Mouse (Mus musculus) heart, embryonic 11.5 days (tissue): ENCODE results near the gene Rrp1. TPM values are rescaled to one million over a fixed set of nuclear protein-coding genes. Genes with fewer than 3 reads are reported as not detected.

ENCODE experiments used
- ATAC-seq: fragments of 200-750 bp; cut with Nextera tagmentation; replicated peaks from 2 replicates; pipeline ENCODE4 v1.8.0; 2017; ENCODE audit warnings: moderate library complexity; ENCODE audit not compliant: insufficient number of reproducible peaks, low FRiP score, low TSS enrichment
- H3K27ac ChIP-seq: fragments of 300-500 bp; sonication (generic); 2 replicates; pipeline ENCODE4 v1.5.1; 2014; ENCODE audit warnings: mild to moderate bottlenecking, low read depth, low read length
- H3K27me3 ChIP-seq: fragments of 300-500 bp; sonication (generic); 2 replicates; pipeline ENCODE4 v1.6.1; 2014; ENCODE audit warnings: mild to moderate bottlenecking, low read length, mixed read lengths; ENCODE audit not compliant: control insufficient read depth, insufficient read depth
- H3K36me3 ChIP-seq: fragments of 300-500 bp; sonication (generic); 2 replicates; pipeline ENCODE4 v1.6.1; 2014; ENCODE audit warnings: mild to moderate bottlenecking, low read length, moderate library complexity, mixed read lengths; ENCODE audit not compliant: control insufficient read depth, insufficient read depth
- H3K4me1 ChIP-seq: fragments of 300-500 bp; sonication (generic); 2 replicates; pipeline ENCODE4 v1.6.1; 2014; ENCODE audit warnings: low read length; ENCODE audit not compliant: control insufficient read depth, insufficient read depth
- H3K4me2 ChIP-seq: fragments of 300-500 bp; sonication (generic); 2 replicates; pipeline ENCODE4 v1.6.1; 2014; ENCODE audit warnings: mild to moderate bottlenecking, moderate library complexity
- H3K4me3 ChIP-seq: fragments of 300-500 bp; sonication (generic); 2 replicates; pipeline ENCODE4 v1.5.1; 2014; ENCODE audit warnings: low read depth, low read length
- H3K9ac ChIP-seq: fragments of 300-500 bp; sonication (generic); 2 replicates; pipeline ENCODE4 v1.6.1; 2014; ENCODE audit warnings: mild to moderate bottlenecking, low read depth, low read length, moderate library complexity
- H3K9me3 ChIP-seq: fragments of 300-500 bp; sonication (generic); replicated peaks from 2 replicates; pipeline ENCODE4 v1.6.1; 2016; ENCODE audit warnings: low read length; ENCODE audit not compliant: control insufficient read depth
- WGBS: fragments of 180-500 bp; shearing (Covaris S2); extraction: QIAGEN DNeasy Blood & Tissue Kit; methylation state at CpG from one replicate; pipeline ENCODE4 v1.1.7; 2014; ENCODE audit not compliant: insufficient replicate concordance; 5-methylcytosine and 5-hydroxymethylcytosine counted together
- polyA plus RNA-seq: library from polyadenylated mRNA; unstranded; fragments of >200 nt; fragmentation: Nextera tagmentation; extraction: Ambion mirVana; gene quantifications from 2 replicates; pipeline ENCODE4 v1.2.1, GENCODE M21; 2014

Rrp1 gene
- polyA plus RNA-seq, 1 experiment from 2014 or later, result 176 TPM

DNA sequence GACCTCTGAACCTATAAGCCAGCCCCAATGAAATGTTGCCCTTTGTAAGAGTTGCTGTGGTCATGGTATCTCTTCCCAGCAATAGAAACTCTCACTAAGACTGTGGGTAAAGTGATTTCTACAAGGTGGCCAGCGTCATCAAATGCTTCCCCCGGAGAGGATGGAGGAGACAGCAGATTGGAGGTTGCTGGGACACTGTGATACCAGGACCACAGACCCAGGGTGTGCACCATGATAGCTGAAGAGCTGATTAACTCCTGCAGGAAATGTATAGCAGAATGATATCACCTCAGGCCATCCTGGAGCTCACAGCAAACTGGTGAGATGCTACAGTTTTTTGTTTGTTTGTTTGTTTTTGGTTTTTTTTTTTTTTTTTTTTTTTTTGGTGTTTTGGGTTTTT is 16.9 kb upstream of the Rrp1 start:
- Histone ChIP-seq H3K27me3 (no peaks in the 10 kb centered on the region), H3K4me2 (no peak overlapping the region), H3K27ac (no peak overlapping the region), H3K4me1 (peaks cover 4% of the 10 kb centered on the region), H3K4me3 (no peak overlapping the region), H3K9ac (no peak overlapping the region), H3K36me3 (peaks cover 5% of the 10 kb centered on the region; the same call in 1 of the 2 replicates), H3K9me3 (no peaks in the 10 kb centered on the region)
- 72% methylated on average over 2 of the region's 2 CpGs for WGBS
- no peak for ATAC-seq

GRCm38 (mm10) chr10:78429180-78429579 is 16.3 kb upstream of the Rrp1 start:
- H3K4me1 ChIP-seq, result peaks cover 4% of the 10 kb centered on the region
- WGBS, result 86% methylated on average over 5 of the region's 5 CpGs
- ATAC-seq, result no peak
- no peak overlapping the region for H3K27ac ChIP-seq
- no peaks in the 10 kb centered on the region for H3K27me3 ChIP-seq
- H3K4me2 ChIP-seq, result no peak overlapping the region
- no peaks in the 10 kb centered on the region for H3K9me3 ChIP-seq
- no peak overlapping the region for H3K4me3 ChIP-seq
- peaks cover 5% of the 10 kb centered on the region; the same call in 1 of the 2 replicates for H3K36me3 ChIP-seq
- H3K9ac ChIP-seq, result no peak overlapping the region

GRCm38 (mm10) chr10:78428070-78428469 is 15.2 kb upstream of the Rrp1 start:
- WGBS, result 88% methylated on average over 11 of the region's 11 CpGs
- Histone ChIP-seq H3K4me3 (no peak overlapping the region), H3K4me2 (no peak overlapping the region)

DNA sequence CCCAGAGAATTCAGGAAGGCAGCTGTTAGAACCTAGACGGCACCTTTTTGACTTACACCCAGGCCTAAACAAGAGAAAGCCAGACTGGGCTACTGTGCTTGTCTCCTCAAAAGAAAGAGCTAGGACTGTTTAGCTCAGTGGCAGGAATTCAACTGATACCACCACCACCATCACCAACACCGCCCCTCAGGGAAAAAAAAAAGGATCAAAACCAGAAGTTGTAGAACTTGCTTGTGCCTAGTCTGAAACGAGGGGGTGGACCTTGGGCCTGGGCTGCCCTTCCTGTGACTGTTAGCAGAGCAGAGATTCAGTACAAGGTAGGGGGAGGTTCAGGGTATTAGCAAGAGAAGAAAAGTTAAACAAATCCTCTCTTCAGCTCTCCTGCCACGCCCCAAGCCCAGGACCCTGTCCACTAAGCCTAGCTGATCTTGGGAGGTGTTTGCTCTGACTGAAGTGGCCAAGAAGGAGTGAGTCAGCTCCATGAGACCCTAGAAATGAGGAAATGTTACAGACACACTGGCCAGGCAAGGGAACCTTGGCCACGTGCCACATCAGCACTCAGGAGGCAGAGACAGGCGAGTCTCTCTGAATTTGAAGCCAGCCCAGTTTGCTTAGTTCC is 13.4 kb upstream of the Rrp1 start:
- H3K36me3 ChIP-seq, result peaks cover 5% of the 10 kb centered on the region; the same call in 1 of the 2 replicates
- H3K4me2 ChIP-seq, result peak overlapping the region; percentile 76
- no peak for ATAC-seq
- WGBS, result 44% methylated on average over 6 of the region's 6 CpGs
- H3K9ac ChIP-seq, result peak overlapping the region; percentile 90
- no peaks in the 10 kb centered on the region for H3K27me3 ChIP-seq
- H3K4me1 ChIP-seq, result peaks cover 4% of the 10 kb centered on the region
- H3K9me3 ChIP-seq, result no peaks in the 10 kb centered on the region
- H3K27ac ChIP-seq, result peak overlapping the region; percentile 68
- H3K4me3 ChIP-seq, result peak overlapping the region; percentile 84

More at GRCm38 (mm10) chr10:78428070-78428469, 15.2 kb upstream of the Rrp1 start:
- no peak overlapping the region for H3K27ac ChIP-seq
- no peak for ATAC-seq
- H3K36me3 ChIP-seq, result peaks cover 5% of the 10 kb centered on the region; the same call in 1 of the 2 replicates
- H3K4me1 ChIP-seq, result peaks cover 4% of the 10 kb centered on the region
- H3K9me3 ChIP-seq, result no peaks in the 10 kb centered on the region
- H3K27me3 ChIP-seq, result no peaks in the 10 kb centered on the region
- no peak overlapping the region for H3K9ac ChIP-seq

GRCm38 (mm10) chr10:78425181-78426041 is 12.6 kb upstream of the Rrp1 start, which contains the start of gene Cstb:
Gene Cstb, plus strand, starts transcription at chr10:78425669.
- Histone ChIP-seq H3K4me2 (peak within 1 kb of the TSS; percentile 76), H3K4me1 (peaks cover 4% of the 10 kb centered on the region), H3K36me3 (peaks cover 5% of the 10 kb centered on the region; the same call in 1 of the 2 replicates), H3K9ac (peak within 1 kb of the TSS; percentile 90), H3K4me3 (peak within 1 kb of the TSS; percentile 84), H3K9me3 (no peaks in the 10 kb centered on the region), H3K27ac (peak within 1 kb of the TSS; percentile 68), H3K27me3 (no peaks in the 10 kb centered on the region)
- peak; percentile 90 for ATAC-seq
- 2% methylated on average over 40 of the region's 40 CpGs for WGBS

DNA sequence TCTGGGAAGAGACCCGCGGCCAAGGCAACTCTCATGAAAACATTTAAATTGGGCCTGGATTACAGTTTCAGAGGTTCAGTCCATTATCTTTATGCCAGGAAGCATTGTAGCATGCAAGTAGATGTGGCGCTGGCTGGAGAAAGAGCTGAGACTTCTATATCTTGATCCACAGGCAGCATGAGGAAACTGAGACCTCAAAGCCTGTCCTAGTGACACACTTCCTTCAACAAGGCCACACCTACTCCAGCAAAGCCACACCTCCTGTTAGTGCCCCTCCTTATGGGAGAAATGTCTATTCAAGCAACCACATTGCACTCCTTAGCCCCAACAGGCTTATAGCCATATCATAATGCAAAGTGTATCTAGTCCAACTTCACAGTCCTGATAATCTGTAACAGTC is 9.8 kb upstream of the Rrp1 start:
- ATAC-seq, result no peak
- H3K9me3 ChIP-seq, result no peaks in the 10 kb centered on the region
- no peak overlapping the region for H3K4me2 ChIP-seq
- no peaks in the 10 kb centered on the region for H3K36me3 ChIP-seq
- WGBS, result 82% methylated on average over 3 of the region's 3 CpGs
- H3K27ac ChIP-seq, result no peak overlapping the region
- H3K9ac ChIP-seq, result no peak overlapping the region
- H3K27me3 ChIP-seq, result no peaks in the 10 kb centered on the region
- no peak overlapping the region for H3K4me3 ChIP-seq
- peaks cover 4% of the 10 kb centered on the region for H3K4me1 ChIP-seq

DNA sequence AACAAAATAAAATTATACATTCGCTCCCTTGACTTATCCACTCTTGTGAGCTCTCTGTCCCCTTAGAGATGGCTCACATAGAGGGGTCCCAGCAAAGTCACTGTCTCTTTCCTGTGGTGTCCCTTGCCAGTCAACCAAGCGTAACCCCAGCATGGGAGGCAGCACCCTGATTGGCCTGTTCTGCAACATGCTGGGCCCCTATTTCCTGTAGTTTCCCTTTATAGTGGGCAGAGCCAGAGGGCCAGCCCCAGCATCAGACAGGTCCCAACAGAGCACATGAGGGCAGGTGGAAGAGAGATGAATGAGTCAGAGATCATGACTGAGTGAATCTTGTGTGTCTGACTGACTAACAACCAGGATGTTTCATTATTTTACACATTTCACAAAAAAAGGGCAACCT is 8.1 kb upstream of the Rrp1 start:
- no peak overlapping the region for H3K27ac ChIP-seq
- no peaks in the 10 kb centered on the region for H3K36me3 ChIP-seq
- H3K4me2 ChIP-seq, result no peak overlapping the region
- no peak overlapping the region for H3K4me3 ChIP-seq
- H3K9ac ChIP-seq, result no peak overlapping the region
- H3K27me3 ChIP-seq, result no peaks in the 10 kb centered on the region
- no peaks in the 10 kb centered on the region for H3K9me3 ChIP-seq
- H3K4me1 ChIP-seq, result no peaks in the 10 kb centered on the region
- ATAC-seq, result no peak
- 74% methylated on average over 2 of the region's 2 CpGs for WGBS

DNA sequence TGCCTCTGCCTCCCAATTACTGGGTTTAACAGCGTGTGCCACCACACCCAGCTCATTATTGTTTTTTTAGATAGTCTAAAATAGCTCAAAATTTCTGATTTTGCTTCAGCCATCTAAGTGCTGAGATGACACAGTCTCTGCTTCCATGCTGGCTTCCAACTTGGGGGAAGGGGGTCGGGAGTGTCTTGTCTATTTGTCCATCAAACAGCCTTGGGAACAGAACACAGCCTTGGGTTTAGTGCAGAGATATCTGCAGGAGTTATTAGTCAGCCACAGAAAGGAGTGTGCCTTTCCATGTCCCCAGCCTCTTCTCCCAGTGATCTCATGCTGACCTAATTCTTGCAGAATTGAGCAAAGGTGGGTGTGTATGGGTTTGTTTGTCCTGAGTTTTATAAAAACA is 5.9 kb upstream of the Rrp1 start:
- no peak overlapping the region for H3K4me2 ChIP-seq
- no peaks in the 10 kb centered on the region for H3K36me3 ChIP-seq
- no peaks in the 10 kb centered on the region for H3K4me1 ChIP-seq
- H3K27ac ChIP-seq, result no peak overlapping the region
- H3K9ac ChIP-seq, result no peak overlapping the region
- H3K9me3 ChIP-seq, result no peaks in the 10 kb centered on the region
- ATAC-seq, result no peak
- 87% methylated on average over 2 of the region's 2 CpGs for WGBS
- no peak overlapping the region for H3K4me3 ChIP-seq
- H3K27me3 ChIP-seq, result no peaks in the 10 kb centered on the region
